Mouse (Mus musculus) urinary bladder, adult 18-20 months (tissue): ENCODE data around the gene Cdk9.

ENCODE experiments used
- DNase-seq, 2 experiments: peaks; one replicate each; pipeline ENCODE4 v3.0.0; 2022; ENCODE audit warnings: low spot score in 2 of 2, mixed read lengths in 2 of 2

Gene Cdk9

DNA sequence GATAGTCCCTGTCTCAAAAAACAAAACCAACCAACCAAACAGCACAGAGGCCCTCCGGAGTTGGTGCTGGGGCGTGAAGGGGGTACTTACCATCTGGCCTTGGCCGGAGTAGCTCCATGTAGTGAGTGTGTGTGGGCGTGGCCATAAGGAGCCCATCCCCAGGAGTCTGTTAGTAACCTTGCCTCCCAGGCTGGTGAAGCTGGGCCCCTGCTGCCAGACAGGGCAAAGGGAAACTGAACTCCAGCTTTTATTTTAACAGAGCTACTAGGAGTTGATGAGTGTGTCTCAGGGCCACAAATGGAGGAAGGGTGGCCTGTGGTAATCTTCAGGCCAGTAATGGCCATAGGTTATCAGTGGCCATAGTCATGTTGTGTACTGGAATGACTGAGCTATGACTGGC lies 21.6 kb upstream of the Cdk9 start:
- no peak for DNase-seq

DNA sequence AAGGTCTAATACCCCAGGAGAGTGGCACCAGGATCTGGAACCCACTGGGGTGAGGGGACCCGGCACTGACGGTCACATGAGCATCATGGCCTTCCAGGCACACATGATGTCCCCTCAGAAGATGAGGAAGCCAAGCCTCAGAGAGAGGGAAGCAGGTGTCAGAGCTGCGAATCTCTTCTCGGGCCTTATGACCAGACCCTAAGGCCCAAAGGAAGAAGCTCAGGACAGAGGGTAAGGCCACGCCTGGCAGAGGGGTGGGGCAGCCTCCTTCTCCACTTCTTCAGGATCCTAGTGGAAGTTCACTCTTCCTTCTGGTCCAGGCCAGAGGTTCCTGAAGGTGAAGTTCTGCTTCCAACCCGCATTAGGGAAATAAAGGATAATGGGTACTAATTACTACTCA lies 19.8 kb upstream of the Cdk9 start:
- DNase-seq: no peak

DNA sequence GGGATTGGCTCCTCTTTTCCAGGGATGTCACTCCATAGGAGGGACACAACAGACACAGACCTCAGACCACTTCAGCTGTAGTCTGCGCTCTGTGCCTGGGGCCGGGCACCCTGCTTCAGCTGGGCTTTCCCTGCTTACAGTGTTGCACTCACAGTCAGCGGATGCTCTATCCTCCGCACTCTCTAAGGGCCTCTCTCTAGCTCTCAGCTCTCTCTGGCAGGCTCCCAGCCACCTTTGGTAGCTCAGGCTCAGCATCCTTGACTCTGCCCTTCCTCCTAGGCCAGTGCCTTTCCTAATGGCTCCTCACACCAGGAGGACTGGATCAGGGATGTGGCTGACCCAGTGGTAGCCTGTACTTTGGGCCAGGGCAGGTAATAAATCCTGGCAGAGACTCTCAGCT lies 19.0 kb upstream of the Cdk9 start:
- no peak for DNase-seq

DNA sequence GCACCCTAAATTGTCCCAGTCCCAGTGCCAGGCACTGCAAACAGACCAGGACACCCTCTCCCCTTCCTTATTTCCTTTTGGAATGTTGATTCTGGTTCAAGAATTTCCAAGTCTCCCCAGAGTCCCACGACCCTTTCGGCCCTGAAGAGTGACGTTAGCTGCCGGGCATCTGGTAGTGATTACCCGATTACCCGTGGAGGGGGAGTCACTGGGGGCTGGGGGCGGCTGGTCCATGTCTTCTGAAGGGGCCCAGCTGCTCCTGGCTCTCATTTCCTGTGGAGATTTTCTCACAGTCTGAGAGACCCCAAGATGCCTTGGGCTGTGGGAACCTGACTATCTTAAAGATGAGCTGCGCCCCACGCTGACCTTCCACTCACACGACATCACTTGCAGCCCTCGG lies 18.0 kb upstream of the Cdk9 start:
- DNase-seq: no peak

DNA sequence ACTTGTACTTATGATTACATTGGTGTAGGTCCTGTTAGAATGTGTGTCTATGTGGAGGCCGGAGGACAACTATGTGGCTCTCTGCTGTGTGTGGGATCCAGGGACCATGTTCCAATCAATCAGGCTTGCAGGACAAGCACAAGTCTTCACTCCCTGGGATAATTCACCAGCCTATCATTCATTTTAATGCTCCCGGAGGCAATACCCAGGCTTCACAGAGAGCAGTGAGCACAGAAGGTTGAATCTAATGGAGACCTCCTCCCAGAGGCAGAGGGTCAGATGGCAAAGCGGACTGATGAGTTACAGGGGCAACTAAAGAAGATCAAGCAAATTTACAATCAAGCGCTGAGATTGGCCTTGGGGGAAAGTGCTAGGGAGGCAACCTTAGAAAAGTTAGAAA lies 16.7 kb upstream of the Cdk9 start:
- no peak for DNase-seq

DNA sequence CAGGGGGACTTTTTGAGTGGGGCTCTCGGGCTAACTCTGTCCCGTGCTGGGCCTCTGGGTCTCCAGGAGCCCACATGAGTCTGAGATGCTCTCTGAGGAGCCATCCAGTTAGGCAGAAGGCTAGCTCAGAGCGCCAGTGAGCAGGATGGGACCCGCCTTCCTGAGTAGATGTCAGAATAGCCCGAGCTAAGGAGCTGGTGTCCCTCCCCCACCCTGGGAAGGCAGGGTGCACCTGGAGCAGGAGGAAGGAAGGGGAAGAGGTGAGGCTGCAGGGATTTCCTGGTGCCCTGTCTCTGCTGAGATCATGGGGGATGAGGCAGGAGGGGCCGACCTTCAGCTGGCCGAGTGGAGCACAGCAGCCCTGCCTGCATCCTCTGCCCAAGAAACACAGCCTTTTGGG lies 15.6 kb upstream of the Cdk9 start:
- no peak for DNase-seq

DNA sequence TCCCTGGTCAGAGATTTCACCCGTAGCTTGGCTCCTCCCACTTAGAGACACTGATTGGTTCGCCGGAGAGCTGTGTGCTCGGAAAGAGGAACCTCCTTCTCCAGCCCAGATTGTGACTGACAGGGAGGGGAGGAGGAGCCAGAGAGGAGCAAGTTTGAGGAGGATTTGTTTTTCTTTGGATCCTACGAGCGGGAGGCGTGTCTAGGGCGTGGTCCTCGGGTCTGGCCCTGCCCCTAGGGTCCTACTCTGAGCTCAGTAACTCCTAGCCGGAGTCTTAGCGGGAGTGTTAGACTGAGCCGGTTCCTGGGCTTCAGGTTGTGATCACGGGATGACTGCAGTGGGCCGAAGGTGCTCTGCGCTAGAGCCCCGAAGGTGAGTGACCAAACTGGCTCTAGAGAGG lies 14.6 kb upstream of the Cdk9 start:
- DNase-seq: peak; percentile 86 to 91

DNA sequence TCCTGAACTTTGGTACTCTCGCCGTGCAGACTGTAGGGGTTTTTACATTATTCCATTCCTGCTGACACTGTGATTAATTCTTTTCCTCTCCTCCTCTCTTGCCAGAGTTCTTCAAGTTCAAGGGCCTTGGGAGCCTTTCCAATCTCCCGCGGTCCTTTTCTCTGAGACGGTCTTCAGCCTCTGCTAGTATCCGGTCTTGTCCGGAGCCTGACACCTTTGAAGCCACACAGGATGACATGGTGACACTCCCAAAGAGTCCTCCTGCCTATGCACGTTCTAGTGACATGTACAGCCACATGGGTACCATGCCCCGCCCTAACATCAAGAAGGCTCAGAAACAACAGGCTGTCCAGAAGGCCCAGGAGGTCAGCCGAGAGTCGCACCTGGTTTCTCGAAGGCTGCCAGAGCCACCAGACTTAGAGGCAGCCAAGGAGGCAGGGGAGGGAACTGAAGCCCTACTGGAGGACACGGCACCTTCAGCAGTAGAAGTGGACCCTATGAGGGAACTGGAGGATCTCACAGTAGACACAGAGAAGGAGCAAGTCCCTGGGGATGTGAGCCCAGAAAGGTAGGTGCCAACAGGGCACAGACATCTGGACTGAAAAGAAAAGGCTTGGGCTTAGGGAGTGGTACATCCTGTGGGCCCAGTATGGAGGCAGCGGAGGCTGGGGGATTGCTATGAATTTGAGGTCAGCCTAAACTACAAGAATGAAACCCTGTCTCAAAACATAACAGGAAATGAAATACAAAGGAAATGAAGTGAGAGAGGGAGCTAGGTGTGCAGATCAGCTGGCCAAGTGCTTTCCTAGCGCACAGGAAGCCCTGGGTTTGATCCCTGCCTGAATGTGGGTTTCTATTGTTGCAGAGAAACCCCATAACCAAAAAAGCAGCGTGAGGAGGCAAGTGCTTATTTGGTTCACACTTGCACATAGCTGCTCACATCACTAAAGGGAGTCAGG lies 12.2 kb upstream of the Cdk9 start:
- no peak for DNase-seq

DNA sequence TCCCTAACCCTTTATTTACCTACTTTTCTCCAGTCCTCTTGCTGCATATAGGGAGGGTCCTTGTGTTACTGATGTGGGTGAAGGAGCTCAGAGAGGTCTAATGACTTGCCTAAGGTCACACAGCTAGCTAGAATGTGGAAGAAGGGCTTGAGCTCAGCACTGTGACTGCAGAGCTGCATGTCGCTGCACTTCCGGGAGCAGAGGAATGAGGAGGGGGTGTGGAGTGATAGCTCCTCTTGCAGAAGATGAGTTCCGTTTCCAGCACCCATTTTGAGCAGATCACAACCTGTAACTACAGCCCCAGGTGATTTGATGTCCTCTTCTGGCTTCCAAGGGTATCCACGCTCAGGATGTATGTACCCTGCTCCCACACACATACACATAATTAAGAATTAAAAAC lies 11.3 kb upstream of the Cdk9 start:
- DNase-seq: no peak

DNA sequence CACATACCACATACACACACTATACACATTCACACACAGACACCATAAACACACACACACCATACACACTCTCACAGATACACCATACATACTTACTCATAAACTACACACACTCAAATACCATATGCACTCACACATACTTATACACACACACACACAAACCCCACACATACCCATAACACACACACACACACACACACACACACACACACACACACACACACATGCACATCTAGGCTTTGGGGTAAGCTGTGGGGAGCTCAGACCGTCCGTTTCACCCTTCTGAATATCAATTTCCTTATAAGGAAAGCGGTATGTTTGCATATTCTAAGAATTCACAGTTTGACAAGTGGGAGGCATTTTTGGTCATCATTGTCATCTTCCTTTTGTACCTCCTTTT lies 9.7 kb upstream of the Cdk9 start:
- DNase-seq: no peak

DNA sequence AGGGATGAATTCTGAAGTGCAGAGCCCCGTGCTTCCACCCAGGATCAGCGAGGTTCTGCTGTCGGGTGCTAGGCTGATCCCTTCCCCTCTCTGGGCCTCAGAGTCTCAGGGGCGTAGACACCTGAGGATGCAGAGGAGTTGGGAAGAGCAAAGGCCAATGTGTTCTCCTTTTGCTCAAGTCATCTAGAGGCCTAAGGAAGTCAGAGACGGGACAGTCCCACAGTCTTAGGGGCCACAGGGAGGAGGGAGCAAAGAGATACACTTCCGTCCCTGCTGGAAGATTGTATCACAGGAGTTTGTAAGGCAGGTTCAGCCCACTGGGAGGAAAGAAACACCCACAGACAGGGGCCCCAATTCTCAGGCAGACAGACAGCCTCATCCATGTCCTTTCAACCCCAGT lies 9.2 kb upstream of the Cdk9 start:
- no peak for DNase-seq

DNA sequence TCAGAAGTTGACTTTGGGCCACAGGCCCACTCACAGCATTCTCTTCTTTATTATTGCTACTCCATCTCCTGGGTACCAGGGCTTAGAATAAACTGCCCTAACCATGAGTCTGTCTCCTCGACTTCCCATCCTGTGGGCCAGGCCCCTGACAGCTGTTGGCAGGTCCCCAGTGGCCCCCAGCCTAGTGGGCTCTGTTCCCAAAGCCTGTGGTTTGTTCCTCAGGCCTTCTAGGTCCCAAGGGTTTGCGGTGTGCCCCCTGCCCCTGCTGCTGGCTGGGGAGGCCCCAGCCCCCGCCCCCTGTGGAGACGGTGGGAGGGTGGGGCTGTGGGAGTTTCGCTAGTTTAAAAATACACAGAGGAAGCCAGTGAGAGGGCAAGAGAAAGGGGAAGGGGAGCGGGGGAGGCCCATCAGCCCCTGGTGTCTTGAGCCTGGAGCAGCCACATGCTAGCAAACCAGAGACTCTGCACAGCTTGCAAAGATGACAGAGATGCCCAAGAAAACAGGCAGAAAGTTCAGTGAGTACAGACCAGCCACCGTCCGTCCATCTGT lies 7.9 kb upstream of the Cdk9 start, which contains the start of gene Sh2d3c:
Gene Sh2d3c (plus strand): TSS at position 375 of the 549 bp plus-strand sequence.
- peak in 1 of 2 experiments; percentile 25 for DNase-seq

DNA sequence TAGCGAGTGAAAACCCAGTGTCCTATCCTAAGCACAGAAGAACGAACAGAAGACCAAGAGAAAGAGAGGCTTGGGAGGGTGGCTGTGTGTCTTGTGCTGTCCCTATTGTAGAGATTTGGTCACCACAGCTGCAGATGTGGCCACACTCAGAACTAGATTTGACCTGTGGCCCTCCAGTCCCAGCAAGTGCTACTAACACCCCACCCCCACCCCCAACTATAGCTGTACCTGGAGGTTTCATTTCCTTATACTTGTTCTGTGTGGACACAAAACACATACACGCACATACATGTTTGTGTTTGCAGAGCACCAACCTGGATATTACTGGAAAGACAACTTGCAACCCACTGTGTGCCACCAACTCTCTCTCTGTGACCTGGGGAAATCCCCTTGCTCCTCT lies 7.2 kb upstream of the Cdk9 start:
- no peak for DNase-seq

DNA sequence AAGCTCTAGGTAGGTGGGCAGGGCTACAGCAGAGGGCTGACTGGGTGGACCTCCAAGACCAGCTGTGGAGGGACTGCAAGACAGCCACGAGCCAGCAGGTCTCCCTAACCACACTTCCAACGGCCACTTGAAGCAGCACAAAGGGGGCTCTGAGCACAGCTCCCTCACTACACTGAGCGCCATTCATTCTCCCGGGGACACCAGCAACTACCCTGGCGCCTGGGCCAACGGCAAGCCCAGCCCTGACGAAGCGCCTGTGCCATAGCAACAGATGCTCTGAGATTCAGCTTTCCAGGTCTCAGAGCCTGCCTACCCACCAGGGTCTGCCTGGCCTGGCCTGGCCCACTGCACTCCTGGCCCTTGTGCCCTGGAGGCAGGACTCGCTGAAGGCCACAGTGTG lies 5.9 kb upstream of the Cdk9 start:
- DNase-seq: no peak

DNA sequence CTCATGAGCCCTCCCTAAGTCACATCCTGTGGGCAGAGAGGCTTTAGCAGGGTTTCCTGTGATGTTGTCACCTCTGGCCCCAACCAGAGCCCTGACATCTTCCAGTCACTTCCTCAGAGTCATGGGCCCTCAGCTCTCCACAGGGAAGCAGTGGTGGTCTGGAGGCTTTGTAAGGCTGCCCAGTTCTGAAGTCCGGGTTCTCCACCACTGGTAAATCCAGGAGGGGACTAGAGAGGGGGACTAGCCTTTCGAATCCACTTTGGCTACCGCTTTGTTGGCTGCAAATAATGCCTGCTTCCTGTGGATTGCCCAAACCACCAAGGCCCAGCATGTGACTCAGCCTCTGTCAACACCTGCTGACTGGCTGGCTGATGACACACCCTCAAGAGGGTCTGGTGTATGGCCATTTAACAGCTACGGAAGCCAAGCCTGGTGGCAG lies 2.1 kb upstream of the Cdk9 start:
- no peak for DNase-seq

DNA sequence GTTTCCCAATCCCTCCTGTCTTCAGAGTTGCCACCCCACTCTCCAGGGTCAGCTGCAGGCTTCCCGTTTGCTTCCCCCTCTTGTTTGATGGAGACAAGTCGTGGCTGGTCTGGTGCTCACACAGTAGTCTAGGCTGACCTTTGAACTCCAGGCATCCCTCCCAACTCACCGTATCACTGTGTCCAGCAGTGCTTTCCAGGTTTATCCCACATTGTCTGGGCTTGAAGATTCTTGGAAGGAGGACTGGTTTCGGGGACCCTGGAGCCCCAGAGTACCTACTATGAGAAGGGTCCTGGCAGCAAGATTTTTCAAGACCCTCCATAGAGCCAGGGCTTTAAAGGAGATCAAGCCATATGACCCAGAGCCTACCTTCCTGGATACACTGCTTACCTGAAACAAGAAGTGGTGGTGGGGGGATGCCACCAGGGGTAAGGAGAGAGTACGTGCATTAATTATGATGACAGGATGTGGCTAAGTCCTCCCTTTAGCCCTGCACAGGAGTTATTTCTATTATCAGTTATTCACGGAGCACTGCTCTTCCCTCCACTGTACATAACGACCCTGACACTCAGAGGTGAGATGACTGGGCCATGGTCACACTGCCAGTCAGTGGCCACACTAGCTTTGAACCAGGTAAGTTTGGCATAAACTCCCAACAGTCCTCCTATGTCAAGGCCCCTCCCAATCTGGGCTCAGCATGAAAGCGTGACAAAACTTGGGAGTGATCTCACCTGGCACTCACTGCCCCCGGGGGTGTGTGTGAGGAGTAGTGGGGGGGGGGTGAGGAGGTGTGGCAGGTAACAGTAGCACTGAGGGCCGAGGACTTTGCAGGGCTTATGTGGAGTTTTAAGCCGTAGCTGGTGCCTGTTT lies 1.5 kb upstream of the Cdk9 start:
- DNase-seq: no peak

DNA sequence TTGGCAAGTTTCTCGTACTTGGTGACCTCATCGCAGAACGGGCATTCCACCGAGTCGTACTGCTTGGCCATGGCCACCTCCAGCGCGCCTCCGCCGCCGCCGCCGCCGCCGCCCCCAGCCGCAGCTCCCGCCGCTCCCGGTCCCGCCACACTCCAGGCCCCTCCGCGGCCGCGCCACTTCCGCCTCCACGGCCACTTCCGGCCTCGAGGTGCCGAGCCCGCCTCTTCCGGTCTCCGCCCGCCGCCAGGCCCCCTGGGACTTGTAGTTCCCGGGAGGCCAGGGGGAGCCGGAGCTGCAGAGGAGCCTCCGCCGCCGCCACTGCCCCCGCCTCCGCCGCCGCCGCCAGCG lies 316 bp downstream of the Cdk9 start:
- DNase-seq: peak; percentile 89 to 95

DNA sequence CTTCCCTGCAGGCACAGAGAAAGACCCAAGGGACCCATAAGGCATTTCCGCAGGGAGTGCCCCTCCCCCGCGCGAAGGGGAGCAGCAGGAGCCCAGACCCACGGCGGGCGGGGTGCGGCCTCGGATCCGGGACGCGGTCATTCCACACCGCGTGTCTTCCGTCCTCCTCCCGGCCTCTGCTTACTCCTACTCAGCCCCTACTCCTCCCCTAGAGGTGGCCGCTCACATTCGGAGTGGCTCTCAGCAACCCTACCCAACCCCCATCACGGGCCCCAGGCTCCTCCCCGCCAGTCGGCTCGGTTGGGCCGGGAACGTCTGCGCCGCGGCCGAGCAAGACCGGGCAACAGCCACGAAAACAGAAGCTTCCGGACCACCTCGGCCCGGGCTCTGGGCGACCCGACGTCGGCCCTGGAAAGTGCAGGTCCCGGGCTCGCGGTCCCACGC lies 746 bp downstream of the Cdk9 start:
- DNase-seq: peak; percentile 52 to 61

DNA sequence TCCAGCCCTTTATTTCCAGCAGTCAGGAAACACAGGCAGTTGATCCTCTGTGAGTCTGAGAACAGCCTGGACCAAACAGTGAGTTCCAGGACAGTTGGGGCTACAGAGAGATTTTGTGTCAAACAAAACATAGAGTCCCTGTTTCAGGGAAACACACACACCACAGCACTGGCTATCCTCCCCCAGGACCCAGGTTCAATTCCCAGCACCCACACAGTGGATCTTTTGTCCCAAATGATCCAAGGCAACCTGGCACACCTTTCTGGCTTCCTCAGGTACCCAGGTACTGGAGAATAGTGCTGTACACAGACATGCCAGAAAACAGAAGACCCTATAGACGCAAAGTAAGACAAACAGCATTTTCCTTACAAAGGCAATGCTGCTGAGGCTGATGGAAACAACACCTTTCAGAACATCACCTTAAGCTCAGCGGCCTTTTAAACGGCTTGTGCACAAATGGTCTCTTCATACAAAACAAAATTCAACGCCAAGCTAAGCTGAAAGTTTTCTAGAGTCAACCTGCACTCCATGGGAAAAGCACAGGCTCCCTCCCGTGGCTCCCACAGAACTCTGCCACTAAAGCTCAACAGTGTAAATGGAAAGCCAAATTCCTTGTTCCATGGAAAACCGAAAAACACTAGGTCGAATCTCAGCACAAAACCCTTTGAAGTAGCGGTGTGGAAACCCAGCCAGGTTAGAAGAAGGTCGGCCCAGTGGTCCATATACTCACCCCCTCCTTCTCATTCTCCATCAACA lies 1.4 kb downstream of the Cdk9 start:
- no peak for DNase-seq

DNA sequence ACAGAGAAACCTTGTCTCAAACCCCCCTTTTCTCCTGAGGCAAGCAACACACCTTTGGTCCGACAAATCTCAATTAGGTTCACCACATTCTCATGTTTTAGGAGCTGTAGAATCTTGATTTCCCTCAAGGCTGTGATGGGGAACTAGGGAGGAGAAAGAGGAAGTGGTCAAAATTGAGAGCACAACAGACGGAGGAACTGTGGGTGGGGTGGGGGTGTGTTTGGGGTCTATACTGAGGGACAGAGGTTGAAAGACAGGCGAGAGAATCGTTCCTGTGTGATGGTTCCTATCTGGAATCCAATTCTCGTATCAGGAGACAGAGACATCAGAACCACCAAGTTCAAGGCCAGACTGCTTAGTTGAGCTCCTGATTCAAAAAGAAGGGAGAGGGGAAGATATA lies 2.5 kb downstream of the Cdk9 start:
- no peak for DNase-seq

DNA sequence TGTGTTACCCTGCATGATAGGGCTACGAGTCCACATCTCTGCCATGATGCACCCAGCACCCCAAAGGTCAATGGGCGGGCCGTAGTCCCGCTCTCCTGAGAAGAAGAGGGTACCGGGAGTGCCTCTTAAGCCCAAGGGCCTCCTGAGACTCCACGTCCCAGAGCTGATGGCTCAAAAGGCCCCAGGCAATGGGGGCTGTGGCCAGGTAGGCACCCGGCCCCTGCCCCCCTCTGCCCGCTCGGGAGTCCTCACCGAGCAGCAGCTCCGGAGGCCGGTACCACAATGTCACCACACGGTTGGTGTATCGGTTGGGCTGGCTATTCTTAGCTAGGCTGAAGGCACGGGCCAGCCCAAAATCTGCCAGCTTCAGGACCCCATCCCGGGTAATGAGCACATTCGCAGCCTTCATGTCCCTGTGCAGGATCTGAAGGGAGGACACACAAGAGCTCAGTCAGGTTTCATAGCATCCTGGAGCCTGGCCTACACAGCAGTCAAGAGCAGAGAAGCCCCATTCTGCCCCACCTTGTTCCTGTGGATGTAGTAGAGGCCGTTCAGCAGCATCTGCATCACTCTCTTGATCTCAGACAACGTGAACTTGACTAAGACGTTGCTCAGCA lies 3.2 kb downstream of the Cdk9 start:
- DNase-seq: no peak
